Mouse (Mus musculus) heart, embryonic 16.5 days (tissue): ENCODE measurements around the gene Ssr1. TPM values are rescaled to one million over a fixed set of nuclear protein-coding genes. Genes with fewer than 3 reads are reported as not detected.

ENCODE experiments used
- ATAC-seq: fragments of 200-750 bp; cut with Nextera tagmentation; replicated peaks from 2 replicates; pipeline ENCODE4 v1.8.0; 2017; ENCODE audit warnings: moderate number of reproducible peaks; ENCODE audit not compliant: insufficient read depth, low FRiP score; ENCODE audit errors: extremely low read depth
- H3K27ac ChIP-seq: fragments of 300-500 bp; sonication (generic); 2 replicates; pipeline ENCODE4 v1.5.1; 2014; ENCODE audit warnings: mild to moderate bottlenecking, low read length, control low read depth, moderate library complexity
- H3K27me3 ChIP-seq: fragments of 300-500 bp; sonication (generic); 2 replicates; pipeline ENCODE4 v1.6.1; 2014; ENCODE audit warnings: low read length, mixed read lengths; ENCODE audit not compliant: control insufficient read depth, insufficient read depth
- H3K36me3 ChIP-seq: fragments of 300-500 bp; sonication (generic); 2 replicates; pipeline ENCODE4 v1.6.1; 2014; ENCODE audit not compliant: control insufficient read depth, insufficient read depth
- H3K4me1 ChIP-seq: fragments of 300-500 bp; sonication (generic); 2 replicates; pipeline ENCODE4 v1.6.1; 2014; ENCODE audit warnings: low read length, mixed read lengths; ENCODE audit not compliant: control insufficient read depth, insufficient read depth
- H3K4me2 ChIP-seq: fragments of 300-500 bp; sonication (generic); 2 replicates; pipeline ENCODE4 v1.6.1; 2014; ENCODE audit warnings: low read depth, mild to moderate bottlenecking, control low read depth, low read length
- H3K4me3 ChIP-seq: fragments of 300-500 bp; sonication (generic); 2 replicates; pipeline ENCODE4 v1.5.1; 2014; ENCODE audit warnings: mild to moderate bottlenecking, control low read depth, low read length
- H3K9ac ChIP-seq: fragments of 300-500 bp; sonication (generic); 2 replicates; pipeline ENCODE4 v1.6.1; 2014; ENCODE audit warnings: low read length, control low read depth
- H3K9me3 ChIP-seq: fragments of 300-500 bp; sonication (generic); replicated peaks from 2 replicates; pipeline ENCODE4 v1.6.1; 2016; ENCODE audit warnings: low read length; ENCODE audit not compliant: control insufficient read depth
- WGBS: fragments of 180-500 bp; shearing (Covaris S2); extraction: QIAGEN DNeasy Blood & Tissue Kit; methylation state at CpG from one replicate; pipeline ENCODE4 v1.1.7; 2014; 5-methylcytosine and 5-hydroxymethylcytosine counted together
- polyA plus RNA-seq: library from polyadenylated mRNA; unstranded; fragments of >200 nt; fragmentation: Nextera tagmentation; extraction: Ambion mirVana; gene quantifications from 2 replicates; pipeline ENCODE4 v1.2.1, GENCODE M21; 2015

Ssr1 gene
- polyA plus RNA-seq, 1 experiment from 2014 or later = 81.2 TPM

DNA sequence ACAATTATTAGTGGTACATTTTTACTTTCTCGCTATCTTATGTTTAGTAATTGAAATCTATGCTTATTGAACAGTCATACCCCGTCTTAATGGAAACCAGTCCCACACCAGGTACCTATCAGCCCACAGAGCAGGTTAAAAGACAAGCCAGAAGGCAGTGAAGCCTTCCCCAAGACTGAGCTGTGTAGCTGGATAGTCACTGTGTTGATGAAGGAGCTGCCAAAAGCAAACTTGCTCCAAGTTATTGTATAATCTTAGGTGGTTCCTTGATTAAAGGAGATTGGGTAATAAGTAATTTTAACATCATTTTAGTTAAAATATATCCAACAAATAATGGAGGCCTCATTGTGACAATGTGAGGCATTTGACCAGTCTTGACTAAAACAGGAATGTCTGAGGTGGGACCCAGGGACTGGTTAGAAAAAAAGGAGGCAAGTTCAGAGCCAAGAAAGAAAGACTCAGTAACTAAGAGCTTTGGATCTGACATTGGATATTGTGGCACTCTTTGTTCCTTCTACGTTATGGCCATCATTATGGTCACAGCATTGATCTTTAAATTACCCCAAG lies 74.2 kb downstream of the Ssr1 start:
- Histone ChIP-seq H3K9ac (no peak overlapping the region), H3K4me3 (no peak overlapping the region), H3K36me3 (peaks cover 34% of the 10 kb centered on the region), H3K4me2 (no peak overlapping the region), H3K27me3 (no peaks in the 10 kb centered on the region), H3K4me1 (peaks cover 22% of the 10 kb centered on the region), H3K27ac (no peak overlapping the region), H3K9me3 (no peaks in the 10 kb centered on the region)
- 91% methylated on average over 3 of the region's 3 CpGs for WGBS
- no peak for ATAC-seq

DNA sequence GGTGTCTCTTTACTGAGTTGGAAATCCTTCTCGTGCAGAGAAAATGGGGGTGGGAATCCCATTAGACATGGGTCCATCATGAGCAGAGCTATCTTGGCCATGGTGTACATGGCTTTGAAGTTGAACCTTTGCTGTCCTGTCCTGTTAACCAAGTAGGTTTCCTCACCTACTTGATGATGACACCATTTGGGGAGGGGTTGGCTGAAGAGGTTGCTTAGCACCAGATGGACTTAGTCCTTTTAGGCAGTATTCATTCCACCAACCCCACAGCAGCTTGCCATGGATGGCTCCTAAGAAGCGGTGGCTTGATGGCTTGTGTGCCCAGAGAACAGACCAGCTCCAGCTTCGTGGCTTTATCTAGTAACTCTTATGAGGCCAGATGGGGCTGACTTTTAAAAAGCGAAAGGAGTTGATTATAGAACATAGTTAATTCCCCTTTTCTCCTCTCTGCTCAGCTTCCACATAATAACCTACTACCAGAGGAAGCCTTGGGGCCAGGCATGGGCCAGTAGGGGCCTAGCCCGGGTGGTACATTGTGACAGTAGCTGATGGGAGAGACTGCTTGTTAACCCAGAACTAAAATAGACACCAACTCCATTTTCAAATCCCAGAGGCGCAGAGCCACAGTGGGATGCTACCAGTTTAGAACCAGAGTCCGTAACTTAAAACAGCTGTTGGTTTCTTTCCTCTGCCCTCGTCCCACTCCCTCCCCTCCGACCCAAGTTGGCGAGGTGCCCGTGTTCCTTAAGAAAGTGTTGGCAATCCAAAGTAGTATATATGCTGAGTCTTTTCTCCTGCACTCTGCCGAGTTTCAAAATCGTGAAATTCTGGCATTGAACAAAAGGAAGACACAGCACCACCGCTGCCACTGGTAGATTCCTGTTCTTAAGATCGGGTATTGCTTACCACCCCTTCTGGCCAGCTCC lies 75.4 kb downstream of the Ssr1 start:
- Histone ChIP-seq H3K27ac (no peak overlapping the region), H3K36me3 (peaks cover 34% of the 10 kb centered on the region), H3K9ac (no peak overlapping the region), H3K9me3 (no peaks in the 10 kb centered on the region), H3K4me3 (no peak overlapping the region), H3K4me1 (peaks cover 17% of the 10 kb centered on the region), H3K27me3 (no peaks in the 10 kb centered on the region), H3K4me2 (no peak overlapping the region)
- 73% methylated on average over 15 of the region's 15 CpGs for WGBS
- no peak for ATAC-seq

Other genes starting within 250 kb of the Ssr1 start
- 13.0 TPM in 2 replicates for gene Rreb1, start 215.8 kb downstream of the Ssr1 start, polyA plus RNA-seq
- gene Riok1, start 42.8 kb upstream of the Ssr1 start, polyA plus RNA-seq = 30.3 and 36.0 TPM in 2 replicates
- 0.97 and 1.2 TPM in 2 replicates for gene Cage1, start 42.9 kb upstream of the Ssr1 start, polyA plus RNA-seq
- 40.0 and 44.1 TPM in 2 replicates for gene Dsp, start 157.1 kb upstream of the Ssr1 start, polyA plus RNA-seq
- gene Snrnp48, start 210.7 kb upstream of the Ssr1 start, polyA plus RNA-seq = 23.4 and 25.2 TPM in 2 replicates